Mouse (Mus musculus) lung, adult 2 months (tissue): ENCODE measurements around the gene Bloc1s4. TPM values are rescaled to one million over a fixed set of nuclear protein-coding genes. Genes with fewer than 3 reads are reported as not detected.

Experiments used
- DNase-seq: peaks from one replicate; pipeline ENCODE4 v3.0.0; 2022
- H3K4me1 ChIP-seq: fragments of 200-500 bp; 2 replicates; pipeline ENCODE4 v1.6.1; 2011; ENCODE audit warnings: low read length; ENCODE audit not compliant: control insufficient read depth, insufficient read depth
- H3K4me3 ChIP-seq: fragments of 200-500 bp; replicated peaks from 2 replicates; pipeline ENCODE3; 2011; ENCODE audit warnings: low read depth, mild to moderate bottlenecking, control low read depth, low read length; ENCODE audit errors: extremely low read depth
- CTCF ChIP-seq: fragments of 200-500 bp; IDR thresholded peaks from 2 replicates; pipeline ENCODE4 v1.5.1; 2011; ENCODE audit warnings: mild to moderate bottlenecking, low read length, control low read depth; ENCODE audit not compliant: insufficient read depth
- POLR2A ChIP-seq: fragments of 200-500 bp; IDR thresholded peaks from 2 replicates; pipeline ENCODE4 v1.6.1; 2011; ENCODE audit warnings: low read depth, mild to moderate bottlenecking, control low read depth, low read length, borderline replicate concordance; ENCODE audit errors: extremely low read depth
- WGBS: fragments of 180-500 bp; shearing (Covaris S2); methylation state at CpG from one replicate; pipeline ENCODE4 v1.1.7; 2018; 5-methylcytosine and 5-hydroxymethylcytosine counted together
- polyA plus RNA-seq: library from polyadenylated mRNA; depleted of rRNA; stranded (reverse); fragments of >200 nt; gene quantifications from 2 replicates; pipeline ENCODE4 v1.2.3, GENCODE M21; 2012

Bloc1s4 gene
- polyA plus RNA-seq, 1 experiment, result 25.7 TPM

DNA sequence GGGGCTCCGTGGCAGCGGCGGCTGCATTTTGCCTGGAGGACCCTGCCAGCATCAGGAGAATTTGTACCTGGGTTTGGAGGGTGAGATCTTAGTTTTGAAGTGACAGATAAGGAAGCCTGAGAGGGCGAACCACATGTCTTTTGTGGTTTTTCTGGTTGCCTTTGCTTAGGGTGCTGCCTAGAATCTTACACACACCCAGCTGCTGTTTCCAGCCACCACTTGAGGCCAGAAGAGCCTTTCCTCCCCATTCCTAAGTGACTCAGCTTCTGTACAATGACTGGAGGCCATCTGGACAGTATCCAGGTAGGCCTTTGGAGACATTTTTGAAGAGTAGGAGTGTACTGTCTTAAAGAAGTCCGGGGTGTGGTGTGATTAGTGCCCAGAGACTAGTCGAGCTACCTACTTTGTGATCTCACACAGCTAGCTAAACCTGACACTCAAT lies 26.0 kb downstream of the Bloc1s4 start:
- H3K4me1 ChIP-seq, result peaks cover 7% of the 10 kb centered on the region; the same call in 1 of the 2 replicates
- TF ChIP-seq CTCF, result no peak
- TF ChIP-seq POLR2A, result no peak
- H3K4me3 ChIP-seq, result no peak overlapping the region
- DNase-seq, result peak; percentile 66
- 54% methylated on average over 6 of the region's 6 CpGs for WGBS

DNA sequence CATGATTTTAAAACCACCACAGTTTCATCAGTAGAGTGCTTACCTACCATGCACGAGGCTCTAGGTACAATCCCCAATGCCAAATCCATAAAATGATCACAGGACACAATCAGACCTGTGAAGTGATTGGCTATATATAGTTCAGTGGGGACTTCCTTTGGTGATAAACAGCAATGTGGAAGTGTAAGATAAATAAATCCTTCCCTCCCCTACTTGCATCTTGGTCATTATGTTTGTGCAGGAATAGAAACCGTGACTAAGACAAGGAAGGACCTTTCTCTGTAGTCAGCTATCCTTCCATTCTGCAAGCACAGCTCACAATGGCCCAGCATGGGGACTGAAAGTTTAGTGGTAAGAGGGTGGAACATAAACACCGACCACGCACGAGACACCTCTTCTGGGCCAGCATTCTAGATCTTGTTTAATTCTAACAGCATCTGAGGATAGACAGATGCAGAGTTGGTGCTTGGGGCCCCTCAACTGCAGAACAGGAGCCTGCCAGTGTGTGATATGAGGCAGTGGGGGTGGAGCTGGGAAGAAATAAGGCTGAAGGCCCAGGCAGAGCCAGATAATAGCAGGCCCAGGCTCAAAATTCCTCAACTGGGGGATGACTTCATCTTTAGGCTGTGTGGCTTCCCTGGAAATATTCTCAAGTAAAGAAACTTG lies 27.6 kb downstream of the Bloc1s4 start:
- Histone ChIP-seq H3K4me3 (no peak overlapping the region), H3K4me1 (peaks cover 3% of the 10 kb centered on the region; the same call in 1 of the 2 replicates)
- no peak for DNase-seq
- TF ChIP-seq POLR2A (no peak), CTCF (no peak)
- WGBS, result 48% methylated on average over 5 of the region's 5 CpGs

DNA sequence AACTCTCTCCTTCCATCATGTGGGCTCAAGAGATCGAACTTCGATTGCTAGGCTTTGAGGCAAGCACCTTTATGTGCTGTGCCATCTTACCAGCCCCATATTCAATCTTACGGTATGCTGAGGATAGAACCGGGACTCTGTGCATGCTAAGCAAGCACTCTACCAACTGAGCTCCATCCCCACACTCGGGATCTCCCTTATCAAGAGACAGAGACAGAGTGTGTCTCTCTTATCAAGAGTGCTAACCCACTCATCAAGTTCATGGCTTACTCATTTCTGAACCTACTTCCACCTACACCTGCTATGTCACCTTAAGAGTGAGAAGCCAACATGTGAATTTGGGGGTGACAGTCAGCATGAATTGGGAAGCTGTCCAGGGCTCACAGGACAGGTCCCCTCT lies 28.2 kb downstream of the Bloc1s4 start:
- 88% methylated on average over 5 of the region's 5 CpGs for WGBS
- H3K4me3 ChIP-seq, result no peak overlapping the region
- DNase-seq, result no peak
- no peak for TF ChIP-seq CTCF
- TF ChIP-seq POLR2A, result no peak
- peaks cover 3% of the 10 kb centered on the region; the same call in 1 of the 2 replicates for H3K4me1 ChIP-seq

DNA sequence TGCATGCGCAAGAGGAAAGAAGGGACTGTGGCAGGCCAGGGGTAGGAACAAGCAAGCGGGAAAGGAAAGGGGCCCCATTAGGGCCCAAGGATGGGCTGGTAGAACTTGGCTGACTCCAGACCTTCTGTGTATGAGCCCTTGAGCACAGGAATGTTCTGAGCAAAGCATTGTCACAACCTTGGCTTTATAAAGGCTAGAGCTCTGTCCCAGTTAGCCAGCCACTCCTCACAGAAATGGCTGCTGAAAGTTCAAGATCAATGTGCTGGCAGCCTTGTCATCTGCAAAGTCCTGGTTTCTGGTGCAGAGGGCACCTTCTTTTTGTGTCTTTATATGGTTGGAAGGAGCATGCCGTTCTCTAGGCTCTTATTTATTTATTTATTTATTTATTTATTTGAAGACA lies 28.8 kb downstream of the Bloc1s4 start:
- TF ChIP-seq POLR2A (no peak), CTCF (no peak)
- Histone ChIP-seq H3K4me3 (no peak overlapping the region), H3K4me1 (peaks cover 3% of the 10 kb centered on the region; the same call in 1 of the 2 replicates)
- no peak for DNase-seq
- 79% methylated on average over 3 of the region's 3 CpGs for WGBS

DNA sequence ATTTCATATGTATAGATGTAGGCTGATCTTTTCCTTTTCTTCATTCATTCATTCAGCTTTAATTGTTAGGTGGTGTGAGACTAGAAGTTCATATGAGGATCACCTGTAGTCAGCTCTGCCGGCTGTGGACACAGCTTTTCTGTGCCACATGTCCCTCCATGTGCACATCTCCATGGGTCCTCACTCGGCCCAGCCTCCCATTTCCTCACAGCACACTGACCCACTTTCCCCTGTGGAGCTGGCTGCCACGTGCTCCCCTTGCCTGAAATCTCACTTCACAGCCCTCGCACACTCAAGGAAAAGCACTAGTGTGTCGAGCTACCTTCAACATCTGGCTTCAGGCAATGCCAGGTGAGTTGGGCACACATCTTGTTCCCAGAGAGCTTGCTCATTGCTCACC lies 29.3 kb downstream of the Bloc1s4 start:
- Histone ChIP-seq H3K4me3 (no peak overlapping the region), H3K4me1 (peaks cover 3% of the 10 kb centered on the region; the same call in 1 of the 2 replicates)
- WGBS, result 75% methylated on average over 5 of the region's 5 CpGs
- DNase-seq, result no peak
- TF ChIP-seq CTCF, result no peak
- TF ChIP-seq POLR2A, result no peak

DNA sequence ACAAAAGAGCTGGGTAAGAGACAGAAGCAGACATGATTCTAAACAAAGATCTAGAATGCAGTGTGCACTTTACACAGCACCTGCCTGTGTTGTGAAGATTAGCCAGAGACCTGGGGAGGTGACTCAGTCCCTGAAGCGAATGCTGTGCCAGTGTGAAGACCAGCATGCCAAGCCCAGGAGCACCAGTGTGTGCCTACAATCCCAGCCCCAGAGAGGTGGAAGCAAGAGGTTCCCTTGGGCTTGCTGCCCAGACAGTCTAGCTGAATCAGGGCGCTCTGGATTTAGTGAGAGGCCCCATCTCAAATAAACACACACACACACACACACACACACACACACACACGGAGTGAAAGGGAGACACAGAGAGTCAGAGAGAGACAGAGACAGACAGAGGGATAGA lies 30.6 kb downstream of the Bloc1s4 start:
- no peak for DNase-seq
- TF ChIP-seq CTCF (no peak), POLR2A (no peak)
- Histone ChIP-seq H3K4me1 (peaks cover 3% of the 10 kb centered on the region; the same call in 1 of the 2 replicates), H3K4me3 (no peak overlapping the region)
- 67% methylated on average over 3 of the region's 3 CpGs for WGBS

DNA sequence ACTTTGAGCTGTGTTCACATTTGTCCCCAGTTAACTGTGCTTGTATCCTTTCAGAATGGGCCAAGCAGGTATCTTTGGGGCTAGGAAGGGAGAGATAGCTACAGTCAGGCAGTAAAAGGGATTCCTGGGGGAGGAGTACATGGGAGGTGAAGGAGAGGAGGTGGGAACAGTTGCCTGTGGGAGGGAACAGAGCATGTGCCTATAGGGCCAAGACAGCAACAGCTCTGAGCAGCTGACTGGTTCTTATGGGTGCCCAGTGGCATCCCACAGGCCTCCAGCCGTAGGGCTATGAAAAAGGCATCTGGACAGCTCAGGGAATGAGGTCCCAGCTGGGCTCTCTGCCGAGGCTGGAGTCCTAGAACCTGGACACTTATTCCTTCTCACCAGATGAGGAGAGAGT lies 31.6 kb downstream of the Bloc1s4 start:
- Histone ChIP-seq H3K4me3 (no peak overlapping the region), H3K4me1 (peaks cover 5% of the 10 kb centered on the region; the same call in 1 of the 2 replicates)
- TF ChIP-seq POLR2A, result no peak
- TF ChIP-seq CTCF, result no peak
- 76% methylated on average over 2 of the region's 2 CpGs for WGBS
- DNase-seq, result no peak

DNA sequence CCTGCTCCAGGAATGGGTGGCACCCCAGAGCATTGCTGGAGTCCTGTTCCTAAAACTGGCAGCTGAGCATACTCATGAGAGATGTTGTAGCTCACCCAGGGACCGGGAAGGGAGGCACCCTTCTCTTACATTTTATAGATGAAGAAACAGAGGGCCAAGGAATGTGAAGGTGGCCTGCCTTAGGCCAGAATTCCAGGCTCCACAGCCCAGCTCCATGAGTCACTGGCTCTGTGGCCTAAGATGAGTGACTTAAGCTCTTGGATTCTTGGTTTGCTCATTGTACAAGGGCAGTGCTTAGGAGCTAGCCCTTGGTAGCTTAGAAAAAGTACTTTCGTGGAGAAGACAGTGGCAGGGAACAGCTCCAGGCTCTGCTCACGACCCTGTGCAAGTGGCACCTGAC lies 33.6 kb downstream of the Bloc1s4 start:
- no peak for DNase-seq
- Histone ChIP-seq H3K4me3 (no peak overlapping the region), H3K4me1 (peaks cover 5% of the 10 kb centered on the region; the same call in 1 of the 2 replicates)
- 55% methylated on average over 3 of the region's 3 CpGs for WGBS
- TF ChIP-seq CTCF (no peak), POLR2A (no peak)

DNA sequence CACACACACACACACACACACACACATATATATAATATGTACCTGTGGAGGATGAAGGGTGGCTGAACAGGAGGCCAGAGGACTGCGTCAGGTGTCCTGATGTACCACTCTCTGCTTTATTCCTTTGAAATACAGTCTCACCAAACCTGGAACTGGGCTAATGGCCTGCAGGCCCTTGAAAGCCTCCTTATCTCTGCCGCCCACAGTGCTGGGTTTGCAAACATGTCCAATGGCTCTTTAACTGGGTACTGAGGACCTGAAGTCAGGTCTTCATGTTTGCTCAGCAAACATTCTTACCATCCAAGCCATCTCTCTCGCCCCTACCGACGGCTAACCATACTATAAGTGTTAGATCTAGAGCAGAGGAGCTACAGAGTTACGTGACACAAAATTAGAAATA lies 34.8 kb downstream of the Bloc1s4 start:
- no peak for DNase-seq

More for the DNA sequence above, 34.8 kb downstream of the Bloc1s4 start:
- Histone ChIP-seq H3K4me1 (peaks cover 5% of the 10 kb centered on the region; the same call in 1 of the 2 replicates), H3K4me3 (no peak overlapping the region)
- WGBS, result 63% methylated on average over 6 of the region's 6 CpGs
- TF ChIP-seq CTCF (no peak), POLR2A (no peak)
